Mouse (Mus musculus) left cerebral cortex, adult 2 months (tissue): ENCODE measurements around the gene Rab3gap2. TPM values are rescaled to one million over a fixed set of nuclear protein-coding genes. Genes with fewer than 3 reads are reported as not detected.

Experiments
- DNase-seq, 2 experiments: peaks; one replicate each; pipeline ENCODE4 v3.0.0; 2021 to 2022; ENCODE audit warnings: low spot score in 2 of 2, mixed read lengths in 1 of 2; ENCODE audit errors: extremely low spot score in 1 of 2
- H3K27ac ChIP-seq: fragments of 200-600 bp; 2 replicates; pipeline ENCODE4 v1.8.1; 2022
- H3K4me3 ChIP-seq: fragments of 200-600 bp; 2 replicates; pipeline ENCODE4 v1.8.1; 2022
- CTCF ChIP-seq: fragments of 200-600 bp; IDR thresholded peaks from 2 replicates; pipeline ENCODE4 v1.8.1; 2022; ENCODE audit warnings: antibody characterized with exemption, mild to moderate bottlenecking, moderate library complexity
- intact Hi-C: fragments of 180-260 bp; cut with DNase I; formaldehyde crosslinking; loops from one replicate; pipeline ENCODE4 v1.15.1; 2025
- total RNA-seq, 2 experiments: library from RNA; stranded (reverse); gene quantifications; 2 replicates each; pipeline ENCODE4 v1.2.3; 2021

Gene Rab3gap2
- total RNA-seq, 2 experiments from 2014 or later = 75.3 to 84.1 TPM

DNA sequence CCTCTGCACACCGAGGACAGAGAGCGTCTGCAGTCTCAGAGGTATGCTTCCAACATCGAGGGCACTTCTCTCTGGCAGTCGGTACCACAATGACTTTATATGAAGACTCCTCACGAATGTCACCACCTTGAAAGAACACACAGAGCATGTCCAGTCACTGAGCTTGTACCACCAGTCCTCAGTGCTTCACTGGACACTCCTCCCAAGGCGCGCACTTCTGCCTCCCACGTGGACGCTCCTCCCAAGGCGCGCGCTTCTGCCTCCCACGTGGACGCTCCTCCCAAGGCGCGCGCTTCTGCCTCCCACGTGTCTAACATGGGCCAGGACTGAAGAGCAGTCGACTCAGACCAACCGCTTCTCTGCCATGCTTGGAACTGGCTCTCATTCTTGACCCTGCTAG is 83.1 kb downstream of the Rab3gap2 start:
- H3K4me3 ChIP-seq = no peak overlapping the region
- no peak overlapping the region for H3K27ac ChIP-seq
- DNase-seq = no peak
- intact Hi-C loops = no loop called here
- TF ChIP-seq CTCF = no peak

DNA sequence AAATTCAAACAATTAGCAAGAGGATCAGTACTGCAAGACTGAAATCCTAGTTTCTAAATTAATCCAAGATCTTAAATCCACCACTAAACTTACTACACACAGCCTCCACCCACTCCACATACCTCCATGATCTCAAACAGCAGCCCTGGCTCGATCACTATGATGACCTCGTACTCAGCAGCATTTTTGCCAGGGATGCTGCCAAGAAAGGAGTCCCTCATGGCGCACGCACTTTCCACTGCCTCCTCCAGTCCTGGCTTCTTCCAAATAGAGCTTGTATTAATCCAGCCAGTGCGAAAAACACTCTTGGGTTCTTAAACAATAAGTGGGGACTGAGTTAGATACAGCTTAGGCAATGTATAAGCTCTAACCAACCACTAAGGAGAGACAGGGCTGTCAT is 85.3 kb downstream of the Rab3gap2 start:
- Histone ChIP-seq H3K27ac (no peak overlapping the region), H3K4me3 (no peak overlapping the region)
- intact Hi-C loops = no loop called here
- TF ChIP-seq CTCF = no peak
- no peak for DNase-seq

DNA sequence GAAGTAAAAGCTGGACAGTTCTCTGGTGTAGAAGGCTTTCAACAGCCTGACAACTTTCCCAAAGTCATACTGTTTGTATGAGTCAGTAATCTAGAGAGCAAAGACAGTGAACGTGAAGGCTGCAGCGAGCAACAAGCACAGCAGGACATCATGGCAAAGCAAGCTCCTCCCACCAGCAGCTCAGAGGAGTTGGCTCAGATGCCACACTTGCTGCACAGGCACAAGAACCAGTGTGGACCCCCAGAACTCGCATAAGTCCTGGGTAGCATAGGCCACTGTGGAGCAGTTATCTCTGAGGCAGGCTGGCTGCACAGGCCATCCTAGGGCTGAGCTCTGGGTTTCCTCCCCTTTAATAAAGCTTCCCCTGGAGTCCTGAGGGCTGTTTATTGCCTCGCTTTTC is 87.4 kb downstream of the Rab3gap2 start:
- intact Hi-C loops = no loop called here
- TF ChIP-seq CTCF = no peak
- DNase-seq = no peak
- Histone ChIP-seq H3K4me3 (no peak overlapping the region), H3K27ac (no peak overlapping the region)

DNA sequence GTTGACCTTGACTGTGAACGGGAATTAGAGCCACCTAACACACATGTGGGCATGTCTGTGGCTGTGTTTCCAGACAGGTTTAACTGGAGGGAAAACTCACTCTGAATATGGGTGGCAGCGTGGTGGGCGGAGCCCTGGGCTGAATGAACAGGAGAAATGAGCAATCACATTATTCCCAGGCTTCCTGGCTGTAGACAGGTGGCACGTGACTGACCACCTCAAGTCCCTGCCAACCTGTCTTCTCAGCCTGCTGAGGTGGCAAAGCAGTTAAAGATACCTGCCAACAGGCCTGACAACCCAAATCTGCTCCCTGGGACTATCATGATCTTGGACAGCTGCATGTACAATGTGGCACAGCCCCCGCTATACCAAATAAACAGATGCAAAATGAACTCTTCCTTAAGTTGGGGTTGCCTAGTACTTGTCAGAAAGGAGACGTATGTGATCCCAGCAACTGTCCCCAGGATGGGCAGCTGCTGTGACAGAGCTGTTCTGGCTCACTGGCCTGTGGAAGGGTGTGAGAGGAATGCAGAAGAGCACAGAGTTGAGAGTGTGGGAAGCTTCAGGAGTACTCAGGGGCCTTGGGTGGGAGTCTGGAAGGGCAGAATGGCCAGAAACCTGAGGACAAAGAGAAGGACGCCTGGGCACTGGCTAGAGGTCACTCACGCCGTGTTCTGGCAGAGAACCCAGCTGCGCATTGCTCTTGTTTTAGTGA is 88.9 kb downstream of the Rab3gap2 start:
- intact Hi-C loops = no loop called here

DNA sequence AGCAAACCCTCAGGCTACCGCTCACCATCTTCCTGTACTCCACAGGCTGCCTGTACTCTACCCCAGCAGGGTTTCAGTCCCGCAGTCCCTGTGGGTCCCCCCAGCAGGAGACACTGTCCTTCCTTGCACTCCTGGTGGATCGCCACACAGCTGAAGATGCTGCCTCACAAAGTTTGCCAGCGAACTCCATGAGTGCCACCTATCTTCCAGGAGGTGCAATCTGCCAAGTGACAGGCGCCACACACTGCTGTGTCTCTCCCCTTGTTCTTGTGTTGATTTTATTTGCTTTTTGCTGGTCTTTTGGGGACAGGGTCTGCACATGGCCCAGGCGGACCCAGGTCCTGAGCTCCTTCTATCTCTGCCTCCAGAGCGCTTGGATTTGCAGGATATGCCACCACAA is 92.9 kb downstream of the Rab3gap2 start:
- Histone ChIP-seq H3K4me3 (no peak overlapping the region), H3K27ac (no peak overlapping the region)
- no peak for TF ChIP-seq CTCF
- intact Hi-C loops = no loop called here
- no peak for DNase-seq

More for the DNA sequence above, 88.9 kb downstream of the Rab3gap2 start:
- TF ChIP-seq CTCF = no peak
- Histone ChIP-seq H3K4me3 (no peak overlapping the region), H3K27ac (no peak overlapping the region)
- no peak for DNase-seq

DNA sequence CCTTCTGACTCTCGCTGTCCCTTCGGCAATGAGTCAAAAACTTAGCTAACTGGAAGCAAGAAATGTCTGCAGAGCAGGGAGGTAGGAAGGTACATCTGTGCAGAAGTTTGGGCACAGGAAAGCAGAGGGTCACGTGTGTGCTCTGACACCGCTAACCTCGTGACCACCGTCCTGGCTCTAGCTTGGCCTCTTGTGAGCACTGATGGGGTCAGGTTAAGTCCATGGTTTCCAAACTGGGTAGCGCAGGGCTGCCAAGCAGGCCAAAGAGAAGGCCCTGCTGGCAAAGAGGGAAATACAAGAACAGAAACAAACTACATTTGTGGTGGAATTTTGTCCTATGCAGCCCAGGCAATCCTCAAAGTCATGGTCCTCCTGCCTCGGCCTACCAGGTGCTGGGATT is 94.6 kb downstream of the Rab3gap2 start:
- intact Hi-C loops = no loop called here
- Histone ChIP-seq H3K4me3 (no peak overlapping the region), H3K27ac (no peak overlapping the region)
- TF ChIP-seq CTCF = no peak
- DNase-seq = no peak

DNA sequence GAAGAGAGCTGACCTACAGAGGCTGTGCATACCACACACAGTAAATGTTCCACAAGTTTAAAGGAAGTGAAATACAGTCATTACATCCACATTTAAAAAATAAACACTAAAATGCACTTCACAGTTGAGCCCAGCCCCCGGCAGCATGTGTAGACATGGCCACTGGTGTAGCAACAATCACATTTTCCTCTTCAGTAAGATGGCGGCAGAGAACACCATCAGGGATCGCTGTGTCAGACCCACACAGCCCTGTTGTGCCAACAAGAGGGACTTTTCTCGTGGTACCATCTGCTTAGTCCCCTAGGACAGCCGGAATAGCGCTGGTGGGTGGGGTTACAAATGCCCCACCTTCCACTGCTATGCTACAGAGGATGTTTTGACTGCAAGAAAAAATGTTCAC is 98.9 kb downstream of the Rab3gap2 start:
- H3K4me3 ChIP-seq = no peak overlapping the region
- no peak for DNase-seq
- intact Hi-C loops = no loop called here
- H3K27ac ChIP-seq = no peak overlapping the region
- no peak for TF ChIP-seq CTCF

DNA sequence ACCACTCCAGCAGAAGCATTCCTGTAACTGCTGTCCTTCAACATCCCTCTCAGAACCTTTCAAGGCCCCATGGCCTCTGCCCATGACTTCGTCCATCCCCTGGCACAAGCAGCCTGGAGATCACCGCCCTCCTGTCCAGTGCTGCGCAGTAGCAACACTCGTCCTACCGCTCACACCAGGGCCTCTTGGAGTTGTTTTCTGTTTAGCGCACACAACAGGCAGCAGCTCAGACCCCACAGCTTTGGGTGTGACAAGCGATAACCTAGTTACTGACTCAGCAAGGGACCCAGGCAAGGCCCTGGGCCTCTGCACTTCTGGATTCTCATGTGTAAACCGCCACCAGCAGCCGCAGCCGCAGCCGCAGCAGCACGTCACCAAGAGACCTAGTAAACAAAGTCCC is 102.9 kb downstream of the Rab3gap2 start:
- no peak for DNase-seq
- Histone ChIP-seq H3K4me3 (no peak overlapping the region), H3K27ac (no peak overlapping the region)
- intact Hi-C loops = no loop called here
- no peak for TF ChIP-seq CTCF

DNA sequence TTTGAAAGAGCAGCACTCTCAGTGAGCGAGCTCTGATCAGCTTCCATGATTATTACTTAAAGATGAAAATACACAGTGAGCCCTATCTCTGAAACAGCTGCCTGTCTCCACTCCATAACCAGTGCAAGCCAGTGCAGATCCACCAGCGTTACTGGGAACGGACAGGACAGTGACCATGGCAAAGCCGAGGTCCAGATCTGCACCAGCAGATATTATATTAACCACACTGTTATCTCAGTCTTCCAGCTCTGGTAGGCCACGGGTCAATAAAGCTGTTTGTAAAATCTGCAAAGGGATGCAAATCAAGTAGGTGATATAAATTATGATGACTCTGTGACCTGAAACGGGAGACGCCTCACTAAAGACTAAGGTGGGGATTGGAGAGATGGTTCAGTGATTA is 103.7 kb downstream of the Rab3gap2 start:
- no peak for DNase-seq
- Histone ChIP-seq H3K27ac (no peak overlapping the region), H3K4me3 (no peak overlapping the region)
- TF ChIP-seq CTCF = no peak
- intact Hi-C loops = no loop called here

DNA sequence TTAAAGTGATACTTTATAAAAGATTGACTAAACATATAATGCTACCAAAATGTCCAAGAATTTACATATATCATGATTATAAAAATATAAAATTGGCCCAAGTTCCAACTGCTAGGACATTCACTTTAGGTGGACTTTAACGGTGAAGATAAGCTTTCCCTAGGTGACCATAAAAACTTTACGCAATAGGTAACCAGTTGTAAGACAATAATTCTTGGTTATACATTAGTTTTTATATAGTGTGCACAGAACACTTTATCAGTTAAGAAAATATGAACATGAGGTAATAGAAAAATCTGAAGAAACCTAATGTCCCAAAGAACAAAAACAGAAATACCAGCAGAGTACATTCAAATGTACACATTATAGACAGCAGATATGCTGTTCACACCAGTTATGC is 104.4 kb downstream of the Rab3gap2 start:
- no peak overlapping the region for H3K27ac ChIP-seq
- DNase-seq = no peak
- TF ChIP-seq CTCF = no peak
- intact Hi-C loops = no loop called here
- H3K4me3 ChIP-seq = no peak overlapping the region

DNA sequence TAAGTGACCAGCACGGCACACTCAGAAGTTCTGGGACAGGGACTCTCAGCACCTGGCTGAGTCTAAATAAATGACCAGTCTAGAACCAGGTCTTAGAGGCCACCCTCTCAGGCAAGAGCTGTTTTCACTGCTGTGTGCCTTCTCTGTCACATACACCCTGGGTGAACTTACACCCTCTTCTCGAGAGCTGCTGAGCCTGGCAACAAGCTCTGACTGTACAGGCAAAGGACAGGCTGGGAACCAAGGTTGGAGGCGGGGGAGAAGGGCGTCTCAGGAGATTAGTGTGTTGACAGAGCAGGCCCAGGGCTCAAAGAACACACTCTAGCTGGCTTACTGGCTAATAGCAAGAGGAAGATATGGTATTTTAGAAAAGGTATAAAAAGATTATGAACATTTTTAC is 105.0 kb downstream of the Rab3gap2 start:
- H3K4me3 ChIP-seq = no peak overlapping the region
- TF ChIP-seq CTCF = no peak
- DNase-seq = no peak
- no peak overlapping the region for H3K27ac ChIP-seq
- intact Hi-C loops = no loop called here

DNA sequence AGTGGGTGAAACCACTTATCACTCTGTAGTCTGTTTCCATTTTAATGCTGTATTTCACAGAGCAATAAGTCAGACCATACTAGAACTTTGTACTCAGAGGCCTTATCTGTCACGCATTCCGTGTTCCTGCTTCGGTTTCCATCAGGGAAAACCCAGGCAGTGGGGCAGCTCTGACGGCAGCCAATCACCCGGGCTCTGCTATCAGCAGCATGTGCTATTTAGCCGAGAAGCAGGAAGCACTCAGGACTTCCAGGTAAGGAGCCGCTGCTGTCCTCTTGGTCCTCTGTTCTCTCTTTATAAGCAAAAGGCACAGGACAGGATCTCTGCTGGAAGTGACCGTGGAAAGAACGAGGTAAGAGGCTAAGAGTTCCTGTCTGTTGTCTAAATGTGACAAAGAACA is 108.0 kb downstream of the Rab3gap2 start:
- H3K27ac ChIP-seq = no peak overlapping the region
- H3K4me3 ChIP-seq = no peak overlapping the region
- no peak for DNase-seq
- intact Hi-C loops = no loop called here
- no peak for TF ChIP-seq CTCF

DNA sequence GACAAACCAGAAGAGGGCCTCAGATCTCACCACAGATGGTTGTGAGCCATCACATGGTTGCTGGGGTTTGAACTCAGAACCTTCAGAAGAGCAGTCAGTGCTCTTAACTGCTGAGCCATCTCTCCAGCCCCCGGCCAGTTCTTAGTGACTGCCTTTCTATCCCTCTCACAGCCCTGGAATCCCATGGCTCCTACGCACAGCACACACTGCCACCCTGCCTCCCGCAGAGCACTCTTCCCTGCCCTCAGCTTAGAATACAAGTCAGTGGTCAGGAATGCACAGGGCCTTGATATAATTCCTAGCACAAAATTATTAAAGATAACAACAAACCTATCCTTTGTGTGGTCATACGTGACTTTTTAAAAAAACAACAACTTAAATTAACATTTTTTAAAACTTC is 110.6 kb downstream of the Rab3gap2 start:
- DNase-seq = no peak
- H3K27ac ChIP-seq = no peak overlapping the region
- TF ChIP-seq CTCF = no peak
- H3K4me3 ChIP-seq = no peak overlapping the region
- intact Hi-C loops = no loop called here
